Mouse (Mus musculus) hindbrain, postnatal 0 days (tissue): ENCODE data around the gene Mlx. TPM values are rescaled to one million over a fixed set of nuclear protein-coding genes. Genes with fewer than 3 reads are reported as not detected.
"Not testable (repeated sequence)": the region's sequence is repeated elsewhere in the genome, so short reads cannot be mapped to it uniquely, and the experiment has no call there.

Experiments used
- ATAC-seq: fragments of 200-750 bp; cut with Nextera tagmentation; 2 replicates; pipeline ENCODE4 v1.8.0; 2017; ENCODE audit warnings: mild to moderate bottlenecking, moderate TSS enrichment, moderate library complexity
- DNase-seq: peaks from one replicate; pipeline ENCODE4 v3.0.0-alpha.2; 2015; ENCODE audit warnings: low spot score
- H3K27ac ChIP-seq: fragments of 300-500 bp; sonication (generic); 2 replicates; pipeline ENCODE4 v1.5.1; 2014; ENCODE audit warnings: mild to moderate bottlenecking
- H3K27me3 ChIP-seq: fragments of 300-500 bp; sonication (generic); 2 replicates; pipeline ENCODE4 v1.6.1; 2014; ENCODE audit warnings: low read length, mixed read lengths; ENCODE audit not compliant: insufficient read depth
- H3K36me3 ChIP-seq: fragments of 300-500 bp; sonication (generic); 2 replicates; pipeline ENCODE4 v1.6.1; 2014; ENCODE audit warnings: low read length, mixed read lengths; ENCODE audit not compliant: insufficient read depth
- H3K4me1 ChIP-seq: fragments of 300-500 bp; sonication (generic); 2 replicates; pipeline ENCODE4 v1.6.1; 2014; ENCODE audit warnings: antibody characterized with exemption, low read length, mixed read lengths; ENCODE audit not compliant: insufficient read depth
- H3K4me2 ChIP-seq: fragments of 300-500 bp; sonication (generic); 2 replicates; pipeline ENCODE4 v1.6.1; 2014; ENCODE audit warnings: low read depth, mild to moderate bottlenecking, low read length, moderate library complexity, mixed read lengths
- H3K4me3 ChIP-seq: fragments of 300-500 bp; sonication (generic); 2 replicates; pipeline ENCODE4 v1.5.1; 2014; ENCODE audit warnings: low read length
- H3K9ac ChIP-seq: fragments of 300-500 bp; sonication (generic); replicated peaks from 2 replicates; pipeline ENCODE4 v1.6.1; 2014; ENCODE audit warnings: mild to moderate bottlenecking, low read length, moderate library complexity, mixed read lengths
- H3K9me3 ChIP-seq: fragments of 300-500 bp; sonication (generic); 2 replicates; pipeline ENCODE4 v1.6.1; 2016; ENCODE audit warnings: low read length, mixed read lengths
- CTCF ChIP-seq: IDR thresholded peaks from 2 replicates; pipeline ENCODE4 v1.5.1; 2016; ENCODE audit warnings: antibody characterized with exemption, control low read depth, low read depth
- WGBS: fragments of 180-500 bp; shearing (Covaris S2); extraction: QIAGEN DNeasy Blood & Tissue Kit; methylation state at CpG from one replicate; pipeline ENCODE4 v1.1.7; 2014; 5-methylcytosine and 5-hydroxymethylcytosine counted together
- polyA plus RNA-seq: library from polyadenylated mRNA; unstranded; fragments of >200 nt; fragmentation: Nextera tagmentation; extraction: Ambion mirVana; gene quantifications from 2 replicates; pipeline ENCODE4 v1.2.1, GENCODE M21; 2015
- total RNA-seq: library from RNA; depleted of rRNA; stranded (reverse); fragments of >200 nt; gene quantifications from 2 replicates; pipeline ENCODE4 v1.2.3, GENCODE M21; 2014

Mlx gene
- total and polyA plus RNA-seq, 2 experiments from 2014 or later: 42.2 to 58.3 TPM

GRCm38 (mm10) chr11:101112186-101112585 lies 25.1 kb downstream of the Mlx start:
- H3K4me3 ChIP-seq: no peak overlapping the region
- ATAC-seq: no peak
- no peak overlapping the region for H3K27ac ChIP-seq
- H3K4me2 ChIP-seq: no peak overlapping the region
- H3K36me3 ChIP-seq: no peaks in the 10 kb centered on the region
- WGBS: 90% methylated on average over 3 of the region's 3 CpGs
- no peak for DNase-seq
- no peaks in the 10 kb centered on the region for H3K4me1 ChIP-seq
- no peaks in the 10 kb centered on the region for H3K27me3 ChIP-seq
- no peaks in the 10 kb centered on the region for H3K9me3 ChIP-seq
- TF ChIP-seq CTCF: no peak
- H3K9ac ChIP-seq: no peak overlapping the region

GRCm38 (mm10) chr11:101115564-101115963 lies 28.5 kb downstream of the Mlx start:
- no peak overlapping the region for H3K4me3 ChIP-seq
- no peak overlapping the region for H3K9ac ChIP-seq
- H3K4me2 ChIP-seq: no peak overlapping the region
- H3K36me3 ChIP-seq: no peaks in the 10 kb centered on the region
- H3K9me3 ChIP-seq: no peaks in the 10 kb centered on the region
- H3K27me3 ChIP-seq: no peaks in the 10 kb centered on the region
- DNase-seq: no peak
- TF ChIP-seq CTCF: no peak
- ATAC-seq: no peak
- 47% methylated on average over 2 of the region's 2 CpGs for WGBS
- no peak overlapping the region for H3K27ac ChIP-seq
- peaks cover 9% of the 10 kb centered on the region; the same call in 1 of the 2 replicates for H3K4me1 ChIP-seq

DNA sequence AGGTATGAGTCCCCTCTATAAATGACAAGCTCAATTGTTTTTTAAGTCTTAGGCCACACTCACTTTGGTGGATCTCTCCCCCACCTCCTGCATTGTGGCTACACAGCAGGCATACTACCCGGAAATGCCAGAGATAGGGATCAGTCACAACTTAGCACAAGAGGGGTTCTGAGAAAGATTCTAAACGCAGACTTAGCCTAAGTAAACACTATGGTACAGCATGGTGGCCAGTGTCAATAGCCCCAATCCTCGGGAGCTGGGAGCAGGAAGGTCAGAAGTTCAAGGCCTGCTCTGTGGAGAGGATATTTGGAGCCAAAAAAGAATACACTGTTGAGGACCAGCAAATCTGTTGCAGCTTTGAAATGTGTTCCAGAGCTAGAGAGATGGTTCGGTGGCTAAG lies 31.0 kb downstream of the Mlx start:
- TF ChIP-seq CTCF: no peak
- H3K9ac ChIP-seq: peak overlapping the region; percentile 93; the same call in 1 of the 2 replicates
- no peak for DNase-seq
- no peak overlapping the region; the same call in 1 of the 2 replicates for H3K4me3 ChIP-seq
- no peaks in the 10 kb centered on the region for H3K9me3 ChIP-seq
- ATAC-seq: no peak
- peaks cover 14% of the 10 kb centered on the region; the same call in 1 of the 2 replicates for H3K4me1 ChIP-seq
- no peaks in the 10 kb centered on the region for H3K27me3 ChIP-seq
- peak overlapping the region; percentile 78 for H3K4me2 ChIP-seq
- H3K27ac ChIP-seq: no peak overlapping the region
- H3K36me3 ChIP-seq: peaks cover under 1% of the 10 kb centered on the region; the same call in 1 of the 2 replicates
- 54% methylated on average over 4 of the region's 4 CpGs for whole genome bisulfite sequencing

DNA sequence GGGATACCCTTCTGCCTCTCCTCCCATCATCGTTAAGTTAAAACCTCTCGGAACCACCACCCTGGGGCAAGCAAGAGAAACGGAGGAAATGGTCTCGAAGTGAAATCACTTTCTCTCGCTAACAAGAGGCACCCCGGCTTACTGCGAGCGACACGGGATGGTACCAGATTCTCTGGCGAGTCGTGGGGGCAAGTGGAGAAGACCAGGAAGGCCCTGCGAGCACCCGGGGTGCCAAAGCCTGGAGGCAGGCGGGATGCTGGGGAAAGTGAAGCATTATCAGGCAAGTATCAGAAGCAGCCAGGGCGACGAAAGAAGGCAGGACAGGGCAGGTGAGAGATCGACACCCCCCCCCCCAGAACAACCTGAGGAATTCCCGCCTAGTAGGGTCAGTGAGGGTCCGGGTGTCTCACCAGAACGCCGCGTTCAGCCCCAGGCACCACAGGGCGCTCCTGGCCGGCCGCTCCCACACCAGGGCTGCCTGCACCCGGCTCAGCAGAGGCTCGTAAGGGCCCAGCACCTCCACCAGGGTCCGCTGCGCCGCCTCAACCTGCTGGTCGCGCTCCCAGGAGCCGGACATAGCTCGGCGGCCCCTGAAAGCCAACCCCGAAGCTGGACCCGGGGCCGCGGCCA lies 32.2 kb downstream of the Mlx start:
- DNase-seq: no peak
- peak; percentile 71 for ATAC-seq

DNA sequence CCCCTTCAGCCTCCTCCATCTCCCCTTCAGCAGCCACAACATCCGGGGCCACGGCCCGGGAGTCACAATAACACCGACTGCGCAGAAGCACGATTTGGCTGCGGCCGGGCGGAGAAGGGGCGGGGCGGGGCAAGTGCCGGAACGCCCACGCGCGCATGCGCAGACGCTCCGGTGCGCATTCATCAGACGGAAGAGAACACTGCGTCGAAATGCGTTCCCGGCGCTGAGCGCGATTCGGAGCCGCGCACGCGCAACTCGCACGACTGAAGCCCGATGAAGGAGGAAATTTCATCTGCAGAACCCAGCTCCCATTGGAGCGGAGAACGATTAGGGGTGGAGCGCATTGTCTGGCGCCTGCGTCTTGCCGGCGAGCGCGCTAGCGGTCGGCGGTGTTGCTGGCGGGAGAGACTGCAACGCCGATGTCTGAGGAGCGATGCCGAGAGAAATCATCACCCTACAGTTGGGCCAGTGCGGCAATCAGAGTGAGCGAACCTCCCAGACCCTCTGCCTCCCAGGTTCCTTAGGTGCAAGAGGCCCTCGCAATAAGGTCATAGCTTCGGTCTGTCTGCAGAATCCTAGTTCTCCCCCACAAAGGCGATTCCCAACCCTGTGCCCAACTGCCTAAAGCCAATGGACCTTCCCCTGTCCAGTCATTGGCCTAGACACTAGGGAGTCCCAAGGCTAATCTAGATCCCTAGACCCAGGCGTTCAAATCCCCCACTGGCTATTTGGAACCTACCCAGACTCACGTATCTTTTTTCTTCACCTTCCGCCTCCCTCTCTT lies 32.9 kb downstream of the Mlx start, which contains the start of the genes Retreg3 and Tubg1:
Gene Retreg3 (minus strand): TSS at position 133 of the 784 bp plus-strand sequence.
Gene Tubg1 (plus strand): TSS at position 178 of the 784 bp plus-strand sequence.
- peaks cover 6% of the 10 kb centered on the region for H3K36me3 ChIP-seq
- DNase-seq (peak; percentile 100), ATAC-seq (peak; percentile 97)
- TF ChIP-seq CTCF: peak; percentile 14; the same call in 1 of the 2 replicates
- no peaks in the 10 kb centered on the region for H3K27me3 ChIP-seq
- peak within 1 kb of the TSS; percentile 93 for H3K9ac ChIP-seq
- H3K4me1 ChIP-seq: peaks cover 14% of the 10 kb centered on the region; the same call in 1 of the 2 replicates
- H3K27ac ChIP-seq: peak within 1 kb of the TSS; percentile 94
- peak within 1 kb of the TSS; percentile 97 for H3K4me3 ChIP-seq
- WGBS: under 1% methylated on average over 61 of the region's 61 CpGs
- peak within 1 kb of the TSS; percentile 78 for H3K4me2 ChIP-seq
- H3K9me3 ChIP-seq: no peaks in the 10 kb centered on the region

More for the DNA sequence above, 32.2 kb downstream of the Mlx start:
- peak overlapping the region; percentile 97 for H3K4me3 ChIP-seq
- H3K27ac ChIP-seq: peak overlapping the region; percentile 94
- H3K9ac ChIP-seq: peak overlapping the region; percentile 93
- peaks cover 14% of the 10 kb centered on the region; the same call in 1 of the 2 replicates for H3K4me1 ChIP-seq
- H3K27me3 ChIP-seq: no peaks in the 10 kb centered on the region
- TF ChIP-seq CTCF: peak; percentile 24; the same call in 1 of the 2 replicates
- peaks cover 6% of the 10 kb centered on the region for H3K36me3 ChIP-seq
- H3K4me2 ChIP-seq: peak overlapping the region; percentile 78
- H3K9me3 ChIP-seq: no peaks in the 10 kb centered on the region
- under 1% methylated on average over 39 of the region's 39 CpGs for WGBS

DNA sequence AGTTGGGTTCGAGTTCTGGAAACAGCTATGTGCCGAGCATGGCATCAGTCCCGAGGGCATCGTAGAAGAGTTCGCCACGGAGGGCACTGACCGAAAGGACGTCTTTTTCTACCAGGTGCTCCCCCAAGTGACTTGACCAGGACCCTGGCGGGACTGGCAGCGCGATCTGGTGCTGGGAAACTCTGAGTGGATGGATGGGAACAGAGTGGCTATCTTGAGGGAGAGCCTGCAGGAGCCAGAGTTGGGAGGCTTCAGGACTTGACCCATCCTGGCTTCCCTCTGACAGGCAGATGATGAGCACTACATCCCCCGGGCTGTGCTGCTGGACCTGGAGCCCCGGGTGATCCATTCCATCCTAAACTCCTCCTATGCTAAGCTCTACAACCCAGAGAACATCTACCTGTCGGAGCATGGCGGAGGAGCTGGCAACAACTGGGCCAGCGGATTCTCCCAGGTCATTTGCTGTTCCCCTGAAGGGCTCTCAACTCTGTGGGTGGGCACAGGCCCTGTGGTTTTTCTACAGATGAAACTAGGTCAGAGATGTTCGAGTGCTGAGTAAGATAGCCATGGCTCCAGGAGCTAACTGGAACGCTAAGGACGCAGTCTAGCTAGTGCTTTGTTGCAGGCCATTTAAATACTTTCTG lies 33.6 kb downstream of the Mlx start:
- Histone ChIP-seq H3K9ac (peak overlapping the region; percentile 53), H3K4me3 (peak overlapping the region; percentile 97), H3K27ac (peak overlapping the region; percentile 83), H3K4me2 (peak overlapping the region; percentile 78), H3K27me3 (no peaks in the 10 kb centered on the region), H3K36me3 (peaks cover 6% of the 10 kb centered on the region), H3K4me1 (peaks cover 14% of the 10 kb centered on the region; the same call in 1 of the 2 replicates), H3K9me3 (no peaks in the 10 kb centered on the region)
- TF ChIP-seq CTCF: no peak
- DNase-seq: no peak
- ATAC-seq: no peak
- WGBS: 21% methylated on average over 19 of the region's 19 CpGs

- not testable (repeated sequence) for H3K27me3 ChIP-seq, H3K4me3 ChIP-seq, H3K4me2 ChIP-seq, DNase-seq, ATAC-seq, H3K9ac ChIP-seq, H3K9me3 ChIP-seq, H3K27ac ChIP-seq, H3K4me1 ChIP-seq
- WGBS: 96% methylated on average over 8 of the region's 8 CpGs
- peaks cover 16% of the 10 kb centered on the region for H3K36me3 ChIP-seq
These were observed 37.4 kb downstream of the Mlx start for GRCm38 (mm10) chr11:101124494-101124893.

DNA sequence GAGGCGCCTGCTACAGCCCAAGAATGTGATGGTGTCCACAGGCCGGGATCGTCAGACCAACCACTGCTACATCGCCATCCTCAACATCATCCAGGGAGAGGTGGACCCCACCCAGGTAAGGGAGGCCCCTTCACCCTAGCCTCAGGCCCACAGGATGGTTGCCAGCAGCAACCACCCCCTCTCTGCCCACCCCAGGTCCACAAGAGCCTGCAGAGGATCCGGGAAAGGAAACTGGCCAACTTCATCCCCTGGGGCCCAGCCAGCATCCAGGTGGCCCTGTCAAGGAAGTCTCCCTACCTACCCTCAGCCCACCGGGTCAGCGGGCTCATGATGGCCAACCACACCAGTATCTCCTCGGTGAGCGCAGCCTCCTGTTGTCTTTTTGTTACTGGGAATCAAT lies 37.9 kb downstream of the Mlx start:
- H3K4me2 ChIP-seq, DNase-seq, H3K27ac ChIP-seq, ATAC-seq, H3K27me3 ChIP-seq, H3K4me3 ChIP-seq, H3K9me3 ChIP-seq, H3K4me1 ChIP-seq, H3K9ac ChIP-seq: not testable (repeated sequence)
- WGBS: 92% methylated on average over 5 of the region's 9 CpGs
- peaks cover 16% of the 10 kb centered on the region for H3K36me3 ChIP-seq
